Mouse (Mus musculus): ENCODE results near the gene Pin1rt1. TPM values are rescaled to one million over a fixed set of nuclear protein-coding genes. Genes with fewer than 3 reads are reported as not detected.

The Pin1rt1 gene
- total and polyA plus RNA-seq, 2 experiments from 2014 or later: not detected

- TF ChIP-seq EP300 (IDR thresholded peaks at IDR 0.05; ENCODE audit: low read depth) (no peak), CTCF (IDR thresholded peaks at IDR 0.05; ENCODE audit: low read depth) (no peak)
- 0 out of 2 replicates have a peak, but pooled peaks cover 5% of the 10 kb centered on the region for H3K27me3 ChIP-seq (ENCODE audit: control insufficient read depth, insufficient read depth, low read length)
- peaks cover 11% of the 10 kb centered on the region for H3K36me3 ChIP-seq (replicated peaks; ENCODE audit: control insufficient read depth, insufficient read depth, low read length)
- H3K4me3 ChIP-seq (ENCODE audit: low read depth, low read length): no peak overlapping the region
- ATAC-seq (ENCODE audit: insufficient read depth, low read depth): no peak
- no peaks in the 10 kb centered on the region for H3K9me3 ChIP-seq (replicated peaks; ENCODE audit: control insufficient read depth, low read length)
- no peaks in the 10 kb centered on the region for H3K4me1 ChIP-seq (ENCODE audit: control insufficient read depth, insufficient read depth)
- 58% methylated on average over 3 of the region's 3 CpGs for WGBS
- H3K27ac ChIP-seq (ENCODE audit: low read depth): no peak overlapping the region
- no peak for DNase-seq (ENCODE audit: low spot score)
- H3K4me2 ChIP-seq (ENCODE audit: low read depth, low read length): no peak overlapping the region
- no peak overlapping the region for H3K9ac ChIP-seq (replicated peaks; ENCODE audit: low read depth, low read length)
Measured at GRCm38 (mm10) chr2:104687261-104687660, 28.9 kb downstream of the Pin1rt1 start.

GRCm38 (mm10) chr2:104685418-104685817, 30.8 kb downstream of the Pin1rt1 start:
- Histone ChIP-seq H3K4me3 (ENCODE audit: low read depth, low read length) (no peak overlapping the region), H3K9me3 (replicated peaks; ENCODE audit: control insufficient read depth, low read length) (no peaks in the 10 kb centered on the region), H3K4me1 (ENCODE audit: control insufficient read depth, insufficient read depth) (no peaks in the 10 kb centered on the region), H3K36me3 (replicated peaks; ENCODE audit: control insufficient read depth, insufficient read depth, low read length) (peaks cover 18% of the 10 kb centered on the region), H3K9ac (replicated peaks; ENCODE audit: low read depth, low read length) (no peak overlapping the region), H3K27ac (ENCODE audit: low read depth) (no peak overlapping the region), H3K27me3 (ENCODE audit: control insufficient read depth, insufficient read depth, low read length) (0 out of 2 replicates have a peak, but pooled peaks cover 5% of the 10 kb centered on the region), H3K4me2 (ENCODE audit: low read depth, low read length) (no peak overlapping the region)
- peak; percentile 82 for DNase-seq (ENCODE audit: low spot score)
- TF ChIP-seq CTCF (IDR thresholded peaks at IDR 0.05; ENCODE audit: low read depth) (peak; percentile 96), EP300 (IDR thresholded peaks at IDR 0.05; ENCODE audit: low read depth) (no peak)
- WGBS: 5% methylated on average over 13 of the region's 13 CpGs
- ATAC-seq (ENCODE audit: insufficient read depth, low read depth): peak; percentile 87

GRCm38 (mm10) chr2:104684771-104685170, 31.4 kb downstream of the Pin1rt1 start:
- no peak overlapping the region for H3K4me2 ChIP-seq (ENCODE audit: low read depth, low read length)
- peaks cover 18% of the 10 kb centered on the region for H3K36me3 ChIP-seq (replicated peaks; ENCODE audit: control insufficient read depth, insufficient read depth, low read length)
- WGBS: 75% methylated on average over 4 of the region's 4 CpGs
- no peaks in the 10 kb centered on the region for H3K9me3 ChIP-seq (replicated peaks; ENCODE audit: control insufficient read depth, low read length)
- no peak overlapping the region for H3K4me3 ChIP-seq (ENCODE audit: low read depth, low read length)
- H3K27me3 ChIP-seq (ENCODE audit: control insufficient read depth, insufficient read depth, low read length): 0 out of 2 replicates have a peak, but pooled peaks cover 5% of the 10 kb centered on the region
- no peaks in the 10 kb centered on the region for H3K4me1 ChIP-seq (ENCODE audit: control insufficient read depth, insufficient read depth)
- DNase-seq (ENCODE audit: low spot score) (no peak), ATAC-seq (ENCODE audit: insufficient read depth, low read depth) (no peak)
- TF ChIP-seq EP300 (IDR thresholded peaks at IDR 0.05; ENCODE audit: low read depth) (no peak), CTCF (IDR thresholded peaks at IDR 0.05; ENCODE audit: low read depth) (no peak)
- no peak overlapping the region for H3K27ac ChIP-seq (ENCODE audit: low read depth)
- no peak overlapping the region for H3K9ac ChIP-seq (replicated peaks; ENCODE audit: low read depth, low read length)

- WGBS: 80% methylated on average over 3 of the region's 3 CpGs
Measured at GRCm38 (mm10) chr2:104677326-104677725, 38.9 kb downstream of the Pin1rt1 start.

GRCm38 (mm10) chr2:104671724-104672123, 44.5 kb downstream of the Pin1rt1 start:
- H3K27me3 ChIP-seq (ENCODE audit: control insufficient read depth, insufficient read depth, low read length): no peaks in the 10 kb centered on the region
- no peak overlapping the region for H3K4me2 ChIP-seq (ENCODE audit: low read depth, low read length)
- H3K4me3 ChIP-seq (ENCODE audit: low read depth, low read length): no peak overlapping the region
- H3K9me3 ChIP-seq (replicated peaks; ENCODE audit: control insufficient read depth, low read length): no peaks in the 10 kb centered on the region
- no peak overlapping the region for H3K9ac ChIP-seq (replicated peaks; ENCODE audit: low read depth, low read length)
- no peaks in the 10 kb centered on the region for H3K36me3 ChIP-seq (replicated peaks; ENCODE audit: control insufficient read depth, insufficient read depth, low read length)
- no peaks in the 10 kb centered on the region for H3K4me1 ChIP-seq (ENCODE audit: control insufficient read depth, insufficient read depth)
- no peak overlapping the region for H3K27ac ChIP-seq (ENCODE audit: low read depth)
- DNase-seq (ENCODE audit: low spot score) (no peak), ATAC-seq (ENCODE audit: insufficient read depth, low read depth) (no peak)
- no peak for TF ChIP-seq CTCF (IDR thresholded peaks at IDR 0.05; ENCODE audit: low read depth)
- TF ChIP-seq EP300 (IDR thresholded peaks at IDR 0.05; ENCODE audit: low read depth): no peak

More at GRCm38 (mm10) chr2:104677326-104677725, 38.9 kb downstream of the Pin1rt1 start:
- H3K4me2 ChIP-seq (ENCODE audit: low read depth, low read length): no peak overlapping the region
- H3K27ac ChIP-seq (ENCODE audit: low read depth): no peak overlapping the region
- no peak overlapping the region for H3K4me3 ChIP-seq (ENCODE audit: low read depth, low read length)
- H3K9me3 ChIP-seq (replicated peaks; ENCODE audit: control insufficient read depth, low read length): no peaks in the 10 kb centered on the region
- 0 out of 2 replicates have a peak, but pooled peaks cover 8% of the 10 kb centered on the region for H3K36me3 ChIP-seq (replicated peaks; ENCODE audit: control insufficient read depth, insufficient read depth, low read length)
- no peaks in the 10 kb centered on the region for H3K4me1 ChIP-seq (ENCODE audit: control insufficient read depth, insufficient read depth)
- H3K27me3 ChIP-seq (ENCODE audit: control insufficient read depth, insufficient read depth, low read length): no peaks in the 10 kb centered on the region
- DNase-seq (ENCODE audit: low spot score) (no peak), ATAC-seq (ENCODE audit: insufficient read depth, low read depth) (no peak)
- no peak overlapping the region for H3K9ac ChIP-seq (replicated peaks; ENCODE audit: low read depth, low read length)
- TF ChIP-seq EP300 (IDR thresholded peaks at IDR 0.05; ENCODE audit: low read depth): no peak
- no peak for TF ChIP-seq CTCF (IDR thresholded peaks at IDR 0.05; ENCODE audit: low read depth)

- no peak overlapping the region for H3K9ac ChIP-seq (replicated peaks; ENCODE audit: low read depth, low read length)
- TF ChIP-seq CTCF (IDR thresholded peaks at IDR 0.05; ENCODE audit: low read depth) (no peak), EP300 (IDR thresholded peaks at IDR 0.05; ENCODE audit: low read depth) (no peak)
- peaks cover 13% of the 10 kb centered on the region for H3K36me3 ChIP-seq (replicated peaks; ENCODE audit: control insufficient read depth, insufficient read depth, low read length)
- no peaks in the 10 kb centered on the region for H3K4me1 ChIP-seq (ENCODE audit: control insufficient read depth, insufficient read depth)
- H3K27me3 ChIP-seq (ENCODE audit: control insufficient read depth, insufficient read depth, low read length): no peaks in the 10 kb centered on the region
- no peaks in the 10 kb centered on the region for H3K9me3 ChIP-seq (replicated peaks; ENCODE audit: control insufficient read depth, low read length)
- DNase-seq (ENCODE audit: low spot score) (no peak), ATAC-seq (ENCODE audit: insufficient read depth, low read depth) (no peak)
- no peak overlapping the region for H3K27ac ChIP-seq (ENCODE audit: low read depth)
- H3K4me3 ChIP-seq (ENCODE audit: low read depth, low read length): no peak overlapping the region
- 83% methylated on average over 6 of the region's 6 CpGs for WGBS
- H3K4me2 ChIP-seq (ENCODE audit: low read depth, low read length): no peak overlapping the region
Measured at GRCm38 (mm10) chr2:104669122-104669804, 46.9 kb downstream of the Pin1rt1 start.

Other genes starting within 250 kb of the Pin1rt1 start
- gene Hipk3, start 221.9 kb downstream of the Pin1rt1 start, total RNA-seq (2014; rRNA removed; ENCODE audit: low replicate concordance): 209 and 213 TPM in 2 replicates
- gene Hipk3, start 221.9 kb downstream of the Pin1rt1 start, polyA plus RNA-seq (2015; fragmentation: Nextera tagmentation; extraction: Ambion mirVana): 26.3 and 29.7 TPM in 2 replicates
- 6.4 and 12.6 TPM in 2 replicates for gene Cstf3, start 125.9 kb downstream of the Pin1rt1 start, total RNA-seq (2014; rRNA removed; ENCODE audit: low replicate concordance)
- gene Cstf3, start 125.9 kb downstream of the Pin1rt1 start, polyA plus RNA-seq (2015; fragmentation: Nextera tagmentation; extraction: Ambion mirVana): 29.3 and 37.3 TPM in 2 replicates
- 1.9 and 4.0 TPM in 2 replicates for gene Tcp11l1, start 4.2 kb downstream of the Pin1rt1 start, total RNA-seq (2014; rRNA removed; ENCODE audit: low replicate concordance)
- gene Tcp11l1, start 4.2 kb downstream of the Pin1rt1 start, polyA plus RNA-seq (2015; fragmentation: Nextera tagmentation; extraction: Ambion mirVana): 28.7 and 32.7 TPM in 2 replicates
- 4.1 and 4.3 TPM in 2 replicates for gene Depdc7, start 26.5 kb upstream of the Pin1rt1 start, total RNA-seq (2014; rRNA removed; ENCODE audit: low replicate concordance)
- gene Depdc7, start 26.5 kb upstream of the Pin1rt1 start, polyA plus RNA-seq (2015; fragmentation: Nextera tagmentation; extraction: Ambion mirVana): 4.0 and 4.7 TPM in 2 replicates
- 7.6 and 13.1 TPM in 2 replicates for gene Qser1, start 100.4 kb upstream of the Pin1rt1 start, total RNA-seq (2014; rRNA removed; ENCODE audit: low replicate concordance)
- 3.3 and 3.4 TPM in 2 replicates for gene Qser1, start 100.4 kb upstream of the Pin1rt1 start, polyA plus RNA-seq (2015; fragmentation: Nextera tagmentation; extraction: Ambion mirVana)
- gene Prrg4, start 133.5 kb upstream of the Pin1rt1 start, total RNA-seq (2014; rRNA removed; ENCODE audit: low replicate concordance): 0.58 and 5.9 TPM in 2 replicates
- 1.1 and 1.5 TPM in 2 replicates for gene Prrg4, start 133.5 kb upstream of the Pin1rt1 start, polyA plus RNA-seq (2015; fragmentation: Nextera tagmentation; extraction: Ambion mirVana)
- gene Ccdc73, start 151.4 kb upstream of the Pin1rt1 start, total RNA-seq (2014; rRNA removed; ENCODE audit: low replicate concordance): not detected in 2 replicates
- 12.6 and 18.2 TPM in 2 replicates for gene Ccdc73, start 151.4 kb upstream of the Pin1rt1 start, polyA plus RNA-seq (2015; fragmentation: Nextera tagmentation; extraction: Ambion mirVana)

Data from heart, postnatal 0 days (tissue).